Mouse (Mus musculus) heart, embryonic 11.5 days (tissue): ENCODE measurements at regions not wholly inside any gene's neighbourhood (a gene's known extent, or its start where the extent isn't known, plus 50 kb on each side); places are given as distances from the start of the nearest gene placed in this dataset.

Source experiments
- ATAC-seq: fragments of 200-750 bp; cut with Nextera tagmentation; replicated peaks from 2 replicates; pipeline ENCODE4 v1.8.0; 2017; ENCODE audit warnings: moderate library complexity; ENCODE audit not compliant: insufficient number of reproducible peaks, low FRiP score, low TSS enrichment
- H3K27ac ChIP-seq: fragments of 300-500 bp; sonication (generic); 2 replicates; pipeline ENCODE4 v1.5.1; 2014; ENCODE audit warnings: mild to moderate bottlenecking, low read depth, low read length
- H3K27me3 ChIP-seq: fragments of 300-500 bp; sonication (generic); 2 replicates; pipeline ENCODE4 v1.6.1; 2014; ENCODE audit warnings: mild to moderate bottlenecking, low read length, mixed read lengths; ENCODE audit not compliant: control insufficient read depth, insufficient read depth
- H3K36me3 ChIP-seq: fragments of 300-500 bp; sonication (generic); 2 replicates; pipeline ENCODE4 v1.6.1; 2014; ENCODE audit warnings: mild to moderate bottlenecking, low read length, moderate library complexity, mixed read lengths; ENCODE audit not compliant: control insufficient read depth, insufficient read depth
- H3K4me1 ChIP-seq: fragments of 300-500 bp; sonication (generic); 2 replicates; pipeline ENCODE4 v1.6.1; 2014; ENCODE audit warnings: low read length; ENCODE audit not compliant: control insufficient read depth, insufficient read depth
- H3K4me2 ChIP-seq: fragments of 300-500 bp; sonication (generic); 2 replicates; pipeline ENCODE4 v1.6.1; 2014; ENCODE audit warnings: mild to moderate bottlenecking, moderate library complexity
- H3K4me3 ChIP-seq: fragments of 300-500 bp; sonication (generic); 2 replicates; pipeline ENCODE4 v1.5.1; 2014; ENCODE audit warnings: low read depth, low read length
- H3K9ac ChIP-seq: fragments of 300-500 bp; sonication (generic); 2 replicates; pipeline ENCODE4 v1.6.1; 2014; ENCODE audit warnings: mild to moderate bottlenecking, low read depth, low read length, moderate library complexity
- H3K9me3 ChIP-seq: fragments of 300-500 bp; sonication (generic); replicated peaks from 2 replicates; pipeline ENCODE4 v1.6.1; 2016; ENCODE audit warnings: low read length; ENCODE audit not compliant: control insufficient read depth
- WGBS: fragments of 180-500 bp; shearing (Covaris S2); extraction: QIAGEN DNeasy Blood & Tissue Kit; methylation state at CpG from one replicate; pipeline ENCODE4 v1.1.7; 2014; ENCODE audit not compliant: insufficient replicate concordance; 5-methylcytosine and 5-hydroxymethylcytosine counted together

GRCm38 (mm10) chr13:110741576-110742206 lies 346.8 kb downstream of the Plk2 start:
- Histone ChIP-seq H3K4me3 (no peak overlapping the region), H3K4me2 (no peak overlapping the region), H3K4me1 (no peaks in the 10 kb centered on the region), H3K27me3 (no peaks in the 10 kb centered on the region), H3K9me3 (no peaks in the 10 kb centered on the region), H3K27ac (no peak overlapping the region), H3K9ac (no peak overlapping the region), H3K36me3 (no peaks in the 10 kb centered on the region)
- 80% methylated on average over 11 of the region's 11 CpGs for WGBS
- ATAC-seq: no peak

- no peak overlapping the region for H3K4me3 ChIP-seq
- 0 out of 2 replicates have a peak overlapping the region, but pooled peaks have one; percentile 22 for H3K27ac ChIP-seq
- H3K4me1 ChIP-seq: peaks cover 6% of the 10 kb centered on the region; the same call in 1 of the 2 replicates
- no peak overlapping the region for H3K4me2 ChIP-seq
- no peaks in the 10 kb centered on the region for H3K36me3 ChIP-seq
- no peak for ATAC-seq
- WGBS: 44% methylated on average over 6 of the region's 6 CpGs
- no peaks in the 10 kb centered on the region for H3K27me3 ChIP-seq
- H3K9me3 ChIP-seq: no peaks in the 10 kb centered on the region
- H3K9ac ChIP-seq: no peak overlapping the region
Measured at GRCm38 (mm10) chr13:110747223-110747868, 352.5 kb downstream of the Plk2 start.

GRCm38 (mm10) chr13:110752746-110753145 lies 357.9 kb downstream of the Plk2 start:
- H3K9me3 ChIP-seq: no peaks in the 10 kb centered on the region
- H3K9ac ChIP-seq: no peak overlapping the region
- no peak overlapping the region for H3K27ac ChIP-seq
- H3K36me3 ChIP-seq: no peaks in the 10 kb centered on the region
- WGBS: 84% methylated on average over 4 of the region's 4 CpGs
- no peaks in the 10 kb centered on the region for H3K4me1 ChIP-seq
- H3K4me3 ChIP-seq: no peak overlapping the region
- no peak for ATAC-seq
- no peaks in the 10 kb centered on the region for H3K27me3 ChIP-seq
- no peak overlapping the region for H3K4me2 ChIP-seq

- Histone ChIP-seq H3K9me3 (no peaks in the 10 kb centered on the region), H3K4me1 (no peaks in the 10 kb centered on the region), H3K27ac (no peak overlapping the region), H3K27me3 (no peaks in the 10 kb centered on the region), H3K4me2 (no peak overlapping the region), H3K9ac (no peak overlapping the region), H3K4me3 (no peak overlapping the region), H3K36me3 (no peaks in the 10 kb centered on the region)
- 84% methylated on average over 9 of the region's 9 CpGs for WGBS
- no peak for ATAC-seq
Measured at GRCm38 (mm10) chr13:110754548-110754947, 359.7 kb downstream of the Plk2 start.

GRCm38 (mm10) chr13:110756877-110757276 lies 362.0 kb downstream of the Plk2 start:
- no peak for ATAC-seq
- Histone ChIP-seq H3K27ac (no peak overlapping the region), H3K4me3 (no peak overlapping the region), H3K9ac (no peak overlapping the region), H3K27me3 (no peaks in the 10 kb centered on the region), H3K36me3 (no peaks in the 10 kb centered on the region), H3K4me2 (no peak overlapping the region), H3K9me3 (no peaks in the 10 kb centered on the region), H3K4me1 (no peaks in the 10 kb centered on the region)
- WGBS: 50% methylated on average over 2 of the region's 2 CpGs

- no peak for ATAC-seq
- no peaks in the 10 kb centered on the region for H3K27me3 ChIP-seq
- H3K9ac ChIP-seq: no peak overlapping the region
- H3K4me2 ChIP-seq: no peak overlapping the region
- no peak overlapping the region for H3K4me3 ChIP-seq
- no peaks in the 10 kb centered on the region for H3K9me3 ChIP-seq
- H3K36me3 ChIP-seq: no peaks in the 10 kb centered on the region
- no peaks in the 10 kb centered on the region for H3K4me1 ChIP-seq
- H3K27ac ChIP-seq: no peak overlapping the region
Measured at GRCm38 (mm10) chr13:110769210-110769609, 374.4 kb downstream of the Plk2 start.

GRCm38 (mm10) chr13:110775251-110775650 lies 380.4 kb downstream of the Plk2 start:
- Histone ChIP-seq H3K4me3 (no peak overlapping the region), H3K4me2 (no peak overlapping the region), H3K9ac (no peak overlapping the region), H3K36me3 (no peaks in the 10 kb centered on the region), H3K27ac (no peak overlapping the region), H3K9me3 (no peaks in the 10 kb centered on the region), H3K27me3 (no peaks in the 10 kb centered on the region), H3K4me1 (no peaks in the 10 kb centered on the region)
- no peak for ATAC-seq

GRCm38 (mm10) chr13:110784162-110784785 lies 389.4 kb downstream of the Plk2 start:
- Histone ChIP-seq H3K9me3 (no peaks in the 10 kb centered on the region), H3K36me3 (no peaks in the 10 kb centered on the region), H3K4me2 (no peak overlapping the region), H3K27ac (no peak overlapping the region), H3K4me1 (no peaks in the 10 kb centered on the region), H3K9ac (no peak overlapping the region), H3K4me3 (no peak overlapping the region), H3K27me3 (no peaks in the 10 kb centered on the region)
- ATAC-seq: no peak
- 77% methylated on average over 12 of the region's 12 CpGs for WGBS

GRCm38 (mm10) chr13:110784822-110785221 lies 390.0 kb downstream of the Plk2 start:
- Histone ChIP-seq H3K9me3 (no peaks in the 10 kb centered on the region), H3K27ac (no peak overlapping the region), H3K9ac (no peak overlapping the region), H3K4me2 (no peak overlapping the region), H3K36me3 (no peaks in the 10 kb centered on the region), H3K4me1 (no peaks in the 10 kb centered on the region), H3K4me3 (no peak overlapping the region), H3K27me3 (no peaks in the 10 kb centered on the region)
- no peak for ATAC-seq
- 69% methylated on average over 5 of the region's 5 CpGs for WGBS
